Mouse (Mus musculus): ENCODE results near the gene Mtss1l.

DNA sequence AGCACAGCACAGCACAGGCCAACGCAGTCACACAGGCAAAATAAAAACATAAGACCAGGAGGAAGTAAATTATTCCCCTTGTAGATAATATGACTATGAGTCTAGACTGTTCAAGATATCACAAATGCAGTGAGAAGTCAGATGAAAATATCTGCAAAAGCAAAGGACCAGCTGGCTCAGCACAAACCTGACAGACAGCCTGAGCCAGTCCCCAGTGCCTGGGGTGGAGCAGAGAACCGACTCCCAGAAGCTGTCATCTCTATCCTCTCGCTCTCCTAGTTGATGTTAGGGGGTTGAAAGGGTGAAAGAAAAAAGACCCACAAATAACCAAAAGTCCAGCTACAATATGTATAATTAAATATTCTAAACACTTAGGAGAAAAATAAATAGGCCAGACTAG, 54.4 kb downstream of the Mtss1l start:
- no peak for TF ChIP-seq CTCF (IDR thresholded peaks at IDR 0.05; ENCODE audit: low read depth)
- TF ChIP-seq EP300 (optimal IDR thresholded peaks at IDR 0.05), result no peak

Data from stomach, postnatal 0 days (tissue).